Mouse (Mus musculus) embryo, embryonic 9.5 days (tissue): ENCODE measurements around the gene Hnrnpa1.

Experiments used
- DNase-seq: peaks from one replicate; pipeline ENCODE4 v3.0.0-alpha.2; 2017; ENCODE audit errors: extremely low spot score

Hnrnpa1 gene

GRCm38 (mm10) chr15:103240160-103241028 lies at the start of gene Hnrnpa1:
Gene Hnrnpa1, plus strand, starts transcription at chr15:103240432.
- DNase-seq: peak; percentile 94

DNA sequence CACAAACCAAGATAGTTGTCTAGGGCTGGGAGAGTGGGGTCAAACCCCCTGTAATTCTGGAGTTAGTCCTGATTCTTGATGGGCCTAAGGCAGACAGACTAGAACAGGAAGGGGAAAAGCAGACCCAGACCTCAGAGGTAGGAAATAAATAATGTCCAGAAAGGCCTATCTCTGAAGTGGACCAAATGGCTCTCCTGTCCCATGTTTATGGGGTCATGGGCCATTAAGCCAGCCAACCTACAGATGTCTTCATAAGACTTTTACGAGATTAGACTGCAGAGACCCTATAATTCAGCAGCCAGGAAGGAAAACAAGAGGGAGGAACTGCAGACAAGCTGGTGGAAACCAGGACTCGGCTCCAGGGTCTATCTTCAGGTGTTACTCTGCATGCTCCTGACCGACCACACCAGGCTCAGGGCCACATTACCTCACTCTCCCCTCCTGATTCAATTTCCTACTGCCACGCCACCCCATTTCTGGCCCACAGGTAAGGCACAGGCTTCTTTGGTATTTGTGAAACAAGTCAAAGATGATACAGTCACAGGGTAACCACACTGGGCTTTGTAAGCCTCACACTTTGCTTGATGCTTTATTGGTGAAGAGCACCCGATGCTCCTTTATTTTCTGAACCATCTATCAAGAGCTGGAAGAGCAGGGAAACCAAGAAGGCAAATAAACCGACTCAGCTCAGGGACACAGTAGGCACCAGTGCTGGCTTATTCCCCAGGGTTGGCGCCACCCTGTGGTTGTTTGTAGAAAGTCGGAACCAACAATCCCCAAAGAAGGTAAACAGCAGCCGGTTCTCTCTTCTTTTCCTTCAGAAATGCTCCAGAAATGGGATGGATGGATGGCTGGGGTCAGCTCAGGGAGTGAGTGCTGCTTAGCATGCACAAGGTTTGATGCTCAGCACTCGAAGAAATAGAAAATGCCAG lies 49.4 kb upstream of the Hnrnpa1 start:
- DNase-seq: peak; percentile 25

DNA sequence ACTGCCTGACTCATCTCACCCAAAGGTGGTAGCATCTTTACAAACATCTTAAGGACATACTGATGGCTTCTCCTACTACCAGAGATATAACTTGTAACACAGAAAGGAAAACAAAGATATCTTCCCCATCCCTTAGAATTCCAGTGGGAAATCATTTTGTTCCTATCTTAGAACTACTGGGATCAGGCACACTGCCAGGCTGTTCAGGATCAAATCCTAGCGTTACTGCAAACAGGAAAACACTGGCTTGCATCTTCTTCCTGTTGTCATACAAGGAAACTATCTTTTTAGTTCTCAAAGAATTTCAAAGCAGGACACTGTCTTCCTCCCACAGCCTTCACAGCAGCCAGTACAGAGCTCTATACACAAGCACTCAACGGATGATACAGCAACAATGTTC lies 46.6 kb upstream of the Hnrnpa1 start:
- DNase-seq: no peak

DNA sequence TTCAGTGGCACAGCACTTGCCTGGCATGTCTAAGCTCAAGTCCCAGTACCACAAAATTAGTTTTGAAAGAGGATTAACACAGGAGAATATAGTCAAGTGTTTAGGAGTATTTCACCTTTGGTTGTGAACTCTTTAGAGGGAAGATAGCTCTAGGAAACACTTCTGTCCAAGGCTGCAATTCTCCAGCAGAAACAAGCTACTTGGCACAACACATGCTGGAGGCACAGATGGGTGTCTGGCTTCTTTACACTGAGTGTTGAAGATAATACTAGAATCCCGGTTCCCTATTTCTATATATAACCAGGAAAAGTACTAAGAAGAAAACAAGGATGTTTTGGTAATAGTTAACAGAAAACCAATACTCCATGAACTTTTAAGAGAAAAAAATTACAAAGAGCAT lies 43.4 kb upstream of the Hnrnpa1 start:
- DNase-seq: no peak

DNA sequence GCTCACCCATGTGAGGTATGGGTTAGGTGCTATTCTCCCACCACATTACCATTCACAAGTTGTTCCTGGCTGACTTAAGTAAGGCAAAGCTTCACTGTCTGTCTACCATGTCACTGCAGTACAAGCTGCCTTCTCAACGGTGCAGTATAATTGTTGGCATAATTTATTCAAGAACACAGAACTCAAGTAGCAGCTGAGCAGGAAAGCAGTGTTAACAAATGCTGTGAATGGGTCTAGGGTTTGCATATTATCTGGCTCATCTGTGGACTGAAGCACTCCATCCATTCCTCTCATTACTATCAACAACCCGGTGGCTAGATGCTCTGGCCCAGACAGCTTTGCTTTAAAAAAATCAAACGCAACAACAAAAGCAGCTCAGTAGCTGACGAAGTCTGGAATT lies 42.4 kb upstream of the Hnrnpa1 start:
- no peak for DNase-seq

- no peak for DNase-seq
These were observed 38.0 kb upstream of the Hnrnpa1 start for GRCm38 (mm10) chr15:103202088-103202793.

DNA sequence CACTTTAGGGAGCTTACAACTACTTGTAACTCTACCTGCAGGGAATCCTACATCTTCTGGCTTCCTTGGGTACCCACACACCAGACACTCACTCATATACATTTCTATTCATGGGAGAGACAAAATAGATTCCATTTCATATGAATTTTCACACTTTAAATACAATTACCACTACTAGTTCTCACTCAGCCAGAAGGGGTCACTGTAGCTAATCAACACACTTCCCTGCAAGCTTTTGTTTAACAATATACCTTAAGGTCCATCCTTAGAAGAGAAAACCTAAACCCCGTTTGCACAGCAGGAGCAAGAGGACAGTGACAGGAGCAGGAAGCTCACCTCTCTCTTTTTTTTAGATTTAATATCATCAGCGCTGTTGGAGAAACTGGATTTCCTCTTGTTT lies 35.1 kb upstream of the Hnrnpa1 start:
- DNase-seq: no peak

DNA sequence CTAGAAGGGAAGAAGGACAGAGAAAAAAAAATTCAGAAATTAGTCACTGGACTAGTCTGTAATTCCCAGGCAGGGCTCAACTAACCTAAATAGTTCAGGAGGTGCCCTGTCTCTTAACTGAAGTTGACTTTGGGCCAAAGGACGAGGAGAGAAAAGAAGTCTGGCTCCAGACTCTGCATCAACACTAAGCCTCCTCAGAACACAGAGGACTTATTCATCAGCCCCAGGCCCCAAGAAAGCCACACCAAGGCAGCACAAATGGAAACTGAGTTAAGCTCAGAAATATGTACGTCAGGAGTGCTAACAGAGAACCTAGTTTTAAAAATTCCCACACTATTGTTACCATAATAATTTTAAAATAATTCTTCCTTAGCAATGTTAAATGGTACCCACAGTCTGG lies 26.1 kb upstream of the Hnrnpa1 start:
- no peak for DNase-seq

GRCm38 (mm10) chr15:103214971-103215907 lies 25.0 kb upstream of the Hnrnpa1 start:
- DNase-seq: peak; percentile 91

- peak; percentile 19 for DNase-seq
These were observed 24.2 kb upstream of the Hnrnpa1 start for GRCm38 (mm10) chr15:103216052-103216451.

GRCm38 (mm10) chr15:103220785-103221184 lies 19.4 kb upstream of the Hnrnpa1 start:
- DNase-seq: no peak

DNA sequence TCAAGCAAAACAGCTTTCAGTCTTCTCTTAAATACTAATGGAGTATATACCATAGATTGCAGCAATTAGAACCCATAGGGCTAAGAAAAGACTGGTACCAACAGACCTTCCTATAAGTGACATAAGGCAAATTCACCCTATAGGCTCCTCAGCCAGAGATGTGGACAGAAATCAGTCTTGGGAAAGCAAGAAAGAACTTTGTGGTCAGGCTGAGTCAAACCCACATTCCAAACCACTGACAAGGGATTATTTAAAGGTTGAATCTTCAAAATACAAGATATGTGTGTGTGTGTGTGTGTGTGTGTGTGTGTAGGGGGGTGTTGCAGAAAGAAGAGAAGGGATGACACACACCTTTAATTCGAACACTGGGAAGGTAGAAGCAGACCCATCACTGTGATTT lies 18.8 kb upstream of the Hnrnpa1 start:
- no peak for DNase-seq

- DNase-seq: no peak
These were observed 16.1 kb upstream of the Hnrnpa1 start for GRCm38 (mm10) chr15:103224161-103224560.

- no peak for DNase-seq
These were observed 13.2 kb upstream of the Hnrnpa1 start for GRCm38 (mm10) chr15:103227022-103227421.

DNA sequence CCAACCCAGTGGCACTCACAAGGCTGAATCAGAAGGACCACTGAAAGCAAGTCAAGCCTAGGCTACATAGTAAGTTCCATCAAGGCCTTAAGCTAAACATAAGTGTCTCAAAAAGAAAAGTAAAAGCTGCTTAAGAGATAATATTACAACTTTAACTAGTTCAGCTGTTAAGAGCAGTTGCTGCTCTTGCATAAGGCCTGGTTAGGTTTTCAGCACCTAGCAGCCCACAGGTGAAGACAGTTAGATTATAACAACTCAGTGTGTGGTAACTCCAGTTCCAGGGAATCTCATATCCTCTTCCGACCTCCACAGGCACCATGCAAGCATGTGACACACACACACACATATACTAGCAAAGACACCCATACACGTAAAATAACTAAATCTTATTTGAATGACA lies 12.7 kb upstream of the Hnrnpa1 start:
- no peak for DNase-seq

GRCm38 (mm10) chr15:103228904-103229303 lies 11.3 kb upstream of the Hnrnpa1 start:
- DNase-seq: no peak

GRCm38 (mm10) chr15:103233119-103233518 lies 7.1 kb upstream of the Hnrnpa1 start:
- no peak for DNase-seq

DNA sequence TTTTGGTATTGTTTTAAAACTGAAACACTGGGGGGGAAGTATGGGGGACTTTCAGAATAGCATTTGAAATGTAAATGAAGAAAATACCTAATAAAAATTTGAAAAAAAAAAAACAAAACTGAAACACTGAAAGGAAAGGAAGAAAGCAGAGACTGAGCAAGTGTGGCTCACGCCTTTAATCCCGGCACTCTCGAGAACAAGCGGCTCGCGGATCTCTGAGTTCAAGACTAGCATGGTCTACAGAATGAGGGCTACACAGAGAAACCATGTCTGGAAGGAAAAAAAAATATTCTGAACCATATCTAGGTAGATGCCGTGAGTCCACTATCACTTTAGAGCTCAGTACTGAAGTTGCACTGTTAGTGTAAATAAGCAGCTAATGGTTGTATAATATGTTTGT lies 2.9 kb upstream of the Hnrnpa1 start:
- DNase-seq: no peak

GRCm38 (mm10) chr15:103239130-103239684 lies 1.0 kb upstream of the Hnrnpa1 start:
- DNase-seq: peak; percentile 94

DNA sequence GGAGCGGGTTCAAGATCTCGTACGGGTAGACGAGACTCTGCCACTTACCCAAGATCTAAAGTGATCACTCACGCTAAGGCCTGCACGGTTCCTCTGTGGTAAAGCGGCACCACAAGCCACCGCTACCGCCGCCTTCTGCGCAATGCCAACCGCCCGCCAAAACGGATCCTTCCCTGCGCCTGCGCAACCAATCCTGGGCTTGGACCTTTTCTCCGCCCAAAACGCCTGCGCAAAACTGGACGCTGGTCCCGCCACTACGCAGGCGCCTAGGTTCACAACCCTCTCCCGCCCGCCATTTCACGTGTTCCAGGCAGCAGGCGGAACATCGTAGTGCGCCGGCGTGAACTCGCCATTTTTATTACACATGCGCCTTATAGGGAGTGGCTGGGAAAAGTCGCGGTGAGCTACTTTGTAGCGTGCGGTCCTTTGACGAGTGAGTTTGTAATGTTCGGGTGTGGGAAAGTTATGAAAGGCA lies 510 bp upstream of the Hnrnpa1 start, which contains the start of gene Cbx5:
Cbx5 (minus strand) TSS at position 132 of the 475 bp plus-strand sequence.
- DNase-seq: peak; percentile 94
